Mouse (Mus musculus) NIH3T3 (cell line): Measurements from ENCODE around the gene Mrpl28.
"Not testable (repeated sequence)": the region's sequence is repeated elsewhere in the genome, so short reads cannot be mapped to it uniquely, and the experiment has no call there.

Source experiments
- DNase-seq: peaks from one replicate; pipeline ENCODE4 v3.0.0-alpha.2; 2012; ENCODE audit warnings: low read depth

Gene Mrpl28

GRCm38 (mm10) chr17:26123267-26123684 lies at the start of gene Mrpl28:
Gene Mrpl28, plus strand, starts transcription at chr17:26123500.
- DNase-seq = peak; percentile 100

DNA sequence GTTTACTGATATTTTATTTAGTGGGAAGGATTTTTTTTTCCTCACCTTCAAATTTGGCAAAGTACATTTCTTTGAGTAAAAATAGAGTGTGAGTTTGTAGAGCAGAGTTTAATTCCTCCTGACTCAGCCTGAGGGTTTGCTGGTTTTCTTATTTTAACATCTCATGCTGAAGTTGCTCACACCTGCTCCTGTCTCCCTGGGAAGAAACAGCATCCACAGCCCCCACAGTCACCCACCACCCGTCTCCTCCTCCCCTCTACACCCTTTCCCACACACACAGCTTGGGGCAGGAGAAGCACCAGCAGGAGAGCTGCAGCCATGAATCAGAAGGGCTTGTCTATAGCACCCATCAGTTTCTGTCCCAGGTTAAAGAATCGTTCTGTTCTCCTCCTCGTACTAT lies 48.1 kb upstream of the Mrpl28 start:
- no peak for DNase-seq

DNA sequence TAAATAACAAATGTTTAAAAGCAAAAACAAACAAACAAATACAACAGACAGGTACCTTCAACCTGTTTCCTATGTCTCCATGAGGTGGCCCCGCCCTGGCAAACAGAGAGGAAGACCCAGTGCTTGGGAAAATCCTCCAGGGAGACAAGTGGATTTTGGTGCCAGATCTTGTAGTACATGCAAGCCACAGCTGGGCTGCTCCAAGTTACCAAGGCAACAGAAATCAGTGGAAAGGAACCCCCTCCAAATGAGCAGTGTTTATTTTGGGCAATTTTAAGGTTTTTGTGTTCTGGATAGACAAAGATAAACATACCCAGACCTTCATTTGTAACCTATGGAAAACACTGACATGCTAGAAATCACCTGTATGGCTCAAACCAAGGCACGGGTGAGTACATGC lies 44.4 kb upstream of the Mrpl28 start:
- no peak for DNase-seq

- DNase-seq = no peak
Measured at GRCm38 (mm10) chr17:26080867-26081266, 42.4 kb upstream of the Mrpl28 start.

DNA sequence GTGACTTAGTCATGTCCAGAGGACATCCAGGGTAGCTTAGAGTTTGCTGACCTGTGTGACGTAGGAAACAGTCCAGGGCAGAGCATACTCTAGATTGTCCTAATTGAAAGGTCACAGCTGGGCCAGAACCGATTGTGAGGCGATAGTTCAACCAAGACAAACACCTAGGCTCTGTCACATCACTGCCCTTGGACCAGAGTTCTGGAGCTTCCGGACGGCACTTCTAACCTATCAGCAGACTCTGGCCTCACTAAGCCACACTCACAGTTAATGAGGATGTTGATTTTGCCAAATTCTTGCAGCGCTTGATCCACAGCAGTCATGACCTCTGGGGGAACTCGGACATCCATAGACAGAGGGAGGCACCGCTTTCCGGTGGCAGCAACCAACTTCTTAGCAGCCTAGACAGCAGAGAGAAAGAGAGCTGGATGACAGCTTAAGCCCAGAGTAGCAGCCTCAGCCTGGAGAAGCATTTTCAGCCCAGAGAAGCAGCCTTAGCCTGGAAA lies 36.2 kb upstream of the Mrpl28 start:
- no peak for DNase-seq

- peak; percentile 96 for DNase-seq
Measured at GRCm38 (mm10) chr17:26089905-26090632, 33.2 kb upstream of the Mrpl28 start, which contains the start of gene Decr2. Gene Decr2, minus strand, starts transcription at chr17:26090337.

- no peak for DNase-seq
Measured at GRCm38 (mm10) chr17:26094531-26095110, 28.7 kb upstream of the Mrpl28 start.

GRCm38 (mm10) chr17:26095121-26095740 lies 28.1 kb upstream of the Mrpl28 start, which contains the start of gene Nme4:
Gene Nme4, minus strand, starts transcription at chr17:26095602.
- DNase-seq = peak; percentile 75

DNA sequence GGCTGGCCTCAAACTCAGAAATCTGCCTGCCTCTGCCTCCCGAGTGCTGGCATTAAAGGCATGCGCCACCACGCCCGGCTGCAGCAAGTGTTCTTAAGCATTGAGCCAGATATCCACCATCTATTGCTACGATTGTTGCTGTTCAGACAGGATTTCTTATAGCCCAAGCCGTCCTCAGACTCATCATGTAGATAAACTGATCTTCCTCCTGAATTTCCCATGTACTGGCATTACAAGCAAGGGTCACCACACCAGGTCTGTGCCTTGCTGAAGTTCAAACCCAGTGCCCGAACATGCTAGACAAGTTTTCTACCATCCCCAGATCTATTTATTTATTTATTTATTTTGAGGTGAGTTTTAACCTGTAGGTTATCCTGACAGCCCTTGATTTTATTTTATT lies 24.8 kb upstream of the Mrpl28 start:
- no peak for DNase-seq

DNA sequence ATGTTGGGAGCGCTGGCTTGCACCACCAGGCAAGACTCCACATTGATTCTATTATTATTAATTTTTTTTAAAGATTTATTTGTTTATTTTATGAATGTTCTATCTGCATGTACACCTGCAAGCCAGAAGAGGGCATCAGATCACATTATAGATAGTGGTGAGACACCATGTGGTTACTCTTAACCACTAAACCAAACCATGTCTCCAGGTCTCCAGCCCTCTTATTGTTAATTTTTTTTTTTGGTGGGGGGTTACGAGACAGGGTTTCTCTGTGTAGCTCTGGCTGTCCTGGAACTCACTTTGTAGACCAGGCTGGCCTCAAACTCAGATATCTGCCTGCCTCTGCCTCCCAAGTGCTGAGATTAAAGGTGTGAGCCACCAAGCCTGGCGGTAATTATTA lies 24.0 kb upstream of the Mrpl28 start:
- peak; percentile 55 for DNase-seq

DNA sequence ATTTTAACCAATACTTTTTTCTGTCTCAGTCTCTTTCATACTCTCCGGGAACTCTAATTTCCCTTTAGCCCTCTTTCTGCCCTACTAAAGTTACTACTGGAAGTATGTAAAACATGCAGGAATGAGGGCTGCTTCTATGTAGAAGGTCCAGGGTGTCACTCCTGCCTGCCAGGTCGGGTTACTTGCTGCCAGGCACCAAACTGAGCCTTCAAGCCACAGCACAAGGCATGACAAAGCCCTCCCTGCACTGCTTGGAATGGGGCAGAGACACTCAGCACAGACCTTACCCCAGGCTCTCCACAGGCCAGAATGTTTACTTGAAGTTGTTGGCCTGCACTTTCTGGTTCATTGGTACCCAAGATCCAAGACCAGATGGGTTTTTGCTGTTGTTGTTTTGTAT lies 23.1 kb upstream of the Mrpl28 start:
- DNase-seq = no peak

GRCm38 (mm10) chr17:26101478-26101877 lies 21.8 kb upstream of the Mrpl28 start:
- peak; percentile 77 for DNase-seq

- no peak for DNase-seq
Measured at GRCm38 (mm10) chr17:26105619-26106018, 17.7 kb upstream of the Mrpl28 start.

GRCm38 (mm10) chr17:26110156-26110555 lies 13.1 kb upstream of the Mrpl28 start:
- no peak for DNase-seq

GRCm38 (mm10) chr17:26111024-26111423 lies 12.3 kb upstream of the Mrpl28 start:
- DNase-seq = no peak

DNA sequence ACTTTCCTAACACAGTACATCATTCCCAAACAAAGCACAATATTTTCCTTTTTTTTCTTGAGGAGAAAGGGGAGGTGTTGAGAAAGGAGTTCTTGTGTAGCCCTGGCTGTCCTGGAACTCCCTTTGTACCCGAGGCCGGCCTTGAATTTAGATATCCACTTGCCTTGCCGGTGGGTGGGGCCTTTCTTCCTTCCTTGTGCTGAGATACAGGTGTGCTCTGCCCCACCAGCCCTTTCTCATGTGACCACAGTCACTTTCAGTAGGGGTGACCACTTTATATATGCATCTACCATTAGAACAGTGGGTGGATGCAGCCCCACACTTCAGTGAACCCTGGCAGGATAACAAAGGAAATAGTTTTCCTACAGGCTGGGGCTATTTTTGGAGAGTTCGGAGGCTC lies 11.6 kb upstream of the Mrpl28 start:
- DNase-seq = no peak

DNA sequence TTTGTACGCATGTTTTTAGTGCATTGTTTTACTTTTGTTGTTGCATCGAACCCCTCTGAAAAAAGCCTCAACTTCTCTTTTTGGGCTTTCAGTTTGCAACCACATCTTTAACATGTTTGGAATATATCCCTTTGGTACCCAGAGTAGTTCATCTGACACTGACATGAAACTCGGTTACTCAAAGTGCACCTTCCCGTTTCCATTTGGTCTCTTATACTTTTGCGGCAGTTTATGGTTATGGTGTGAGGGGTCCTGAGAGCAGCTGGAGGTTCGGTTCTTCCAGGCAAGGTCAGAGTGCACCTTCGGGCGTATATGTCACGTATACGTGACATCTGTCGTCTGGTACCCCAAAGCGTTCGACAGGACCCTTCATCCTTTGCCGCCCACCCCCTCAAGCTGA lies 10.5 kb upstream of the Mrpl28 start:
- no peak for DNase-seq

DNA sequence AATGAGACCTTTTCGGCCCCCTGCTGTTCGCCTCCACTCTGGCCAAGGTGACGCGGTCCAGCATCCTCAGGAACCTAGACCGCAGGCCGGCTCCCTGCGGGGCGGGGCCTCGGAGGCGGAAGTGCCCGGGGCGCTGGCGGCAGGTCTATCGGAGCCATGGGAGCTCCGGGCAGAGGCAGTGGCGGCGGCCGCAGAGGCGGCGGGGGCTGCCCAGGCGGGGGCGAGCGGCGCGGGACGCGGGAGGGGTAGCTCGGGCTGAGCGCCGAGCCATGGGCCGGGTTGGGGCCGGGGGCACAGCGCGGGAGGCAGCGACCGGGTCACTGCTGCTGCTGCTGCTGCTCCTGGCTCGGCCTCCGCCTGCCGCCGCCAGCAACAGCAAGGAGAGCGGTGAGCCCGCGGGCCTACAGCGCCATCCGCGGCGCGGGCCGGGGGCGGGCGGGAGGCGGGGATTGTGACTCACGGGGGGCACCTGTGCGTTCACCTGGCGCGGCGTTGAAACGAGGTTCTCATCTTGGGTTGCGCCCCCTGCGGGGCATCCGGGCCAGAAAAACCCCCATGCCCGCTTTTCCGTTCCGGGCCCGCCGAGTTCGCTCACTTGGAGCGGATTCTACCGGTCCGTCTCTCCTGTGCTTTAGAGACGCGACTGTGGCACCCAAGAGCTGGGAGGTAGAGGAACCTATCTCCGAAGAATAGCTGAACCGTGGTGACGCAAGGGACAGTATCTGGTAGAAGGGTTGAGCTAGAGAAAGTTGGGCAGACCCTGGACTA lies 9.9 kb upstream of the Mrpl28 start, which contains the start of gene Tmem8:
TSS of gene Tmem8 (plus strand) at position 119 of the 768 bp plus-strand sequence.
- peak; percentile 49 for DNase-seq

DNA sequence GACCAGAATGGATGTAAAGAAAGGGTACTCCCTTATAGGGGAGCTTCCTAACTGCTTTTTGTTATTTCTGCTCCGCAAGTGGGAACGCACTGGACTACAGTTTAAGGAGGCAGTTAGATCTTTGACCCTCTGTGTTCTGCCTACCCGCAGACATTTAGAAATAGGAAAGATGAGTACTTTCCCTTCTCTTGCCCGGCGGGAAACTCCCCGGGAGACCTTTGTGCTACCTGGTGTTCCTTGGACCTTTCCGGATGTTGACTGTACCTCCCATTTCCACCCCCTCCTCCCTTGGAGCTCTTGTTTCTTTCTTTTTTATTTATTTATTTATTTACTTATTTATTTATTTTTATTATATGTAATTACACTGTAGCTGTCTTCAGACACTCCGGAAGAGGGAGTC lies 9.2 kb upstream of the Mrpl28 start:
- no peak for DNase-seq

DNA sequence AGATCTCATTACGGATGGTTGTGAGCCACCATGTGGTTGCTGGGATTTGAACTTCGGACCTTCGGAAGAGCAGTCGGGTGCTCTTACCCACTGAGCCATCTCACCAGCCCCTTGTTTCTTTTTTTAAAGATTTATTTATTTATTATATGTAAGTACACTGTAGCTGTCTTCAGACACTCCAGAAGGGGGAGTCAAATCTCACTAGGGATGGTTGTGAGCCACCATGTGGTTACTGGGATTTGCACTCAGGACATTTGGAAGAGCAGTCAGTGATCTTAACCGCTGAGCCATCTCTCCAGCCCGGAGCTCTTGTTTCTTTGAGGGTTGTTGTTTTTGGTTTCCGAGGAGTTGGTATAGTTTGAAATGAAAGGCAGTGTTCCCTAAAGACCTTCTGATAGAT lies 8.8 kb upstream of the Mrpl28 start:
- DNase-seq = not testable (repeated sequence)

- DNase-seq = no peak
Measured at GRCm38 (mm10) chr17:26115205-26115898, 7.9 kb upstream of the Mrpl28 start.
